Mouse (Mus musculus): ENCODE data around the gene Hivep2. TPM values are rescaled to one million over a fixed set of nuclear protein-coding genes. Genes with fewer than 3 reads are reported as not detected.

Hivep2 gene
- polyA plus RNA-seq (2014; fragmentation: Nextera tagmentation; extraction: Ambion mirVana), result 16.7 and 21.0 TPM in 2 replicates

DNA sequence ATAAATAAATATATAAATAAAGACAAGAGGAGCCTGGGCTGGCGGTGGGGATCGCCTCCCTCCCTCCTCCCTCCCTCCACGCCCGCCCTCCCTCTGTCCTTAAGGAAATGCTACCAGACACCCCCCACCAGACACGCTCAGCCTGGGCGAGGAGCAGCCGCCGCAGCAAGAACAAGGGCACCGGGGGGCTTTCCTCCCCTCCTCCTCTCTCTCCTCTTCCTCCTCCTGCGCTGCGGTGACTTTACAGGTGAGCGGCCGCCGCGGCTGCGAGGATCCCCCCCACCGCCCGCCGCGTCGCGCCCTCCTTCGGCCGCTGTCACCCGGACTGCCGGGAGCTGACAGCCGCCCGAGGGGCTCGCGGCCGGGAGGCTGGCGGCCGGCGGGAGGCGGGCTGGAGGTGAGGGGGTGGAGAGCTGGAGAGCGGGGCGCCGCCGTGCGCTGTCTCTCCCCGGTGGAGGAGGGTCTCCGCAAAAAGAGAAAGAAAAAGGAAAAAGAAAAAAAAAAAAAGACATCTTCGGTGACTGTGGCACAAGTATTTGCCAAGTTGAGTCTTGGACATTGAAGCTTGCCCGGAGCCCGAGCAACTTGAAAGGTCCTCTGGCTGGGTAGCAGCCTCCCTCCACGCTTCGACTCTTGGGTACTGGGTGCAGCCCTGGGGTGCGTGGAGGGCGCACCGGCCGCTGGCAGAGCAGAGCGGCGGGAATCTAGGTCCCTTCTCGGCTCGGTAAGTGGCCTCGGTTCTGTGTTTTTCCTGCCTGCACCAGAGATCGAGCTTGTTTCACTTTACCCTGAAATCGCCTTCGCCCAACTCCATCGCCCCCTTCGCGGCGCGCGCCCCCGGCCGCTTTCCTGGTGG lies at the start of gene Hivep2:
Gene Hivep2, plus strand, starts transcription at position 102 of the 856 bp plus-strand sequence.
- no peaks in the 10 kb centered on the region for H3K27me3 ChIP-seq (ENCODE audit: control insufficient read depth, insufficient read depth, low read length)
- peak within 1 kb of the TSS; percentile 93 for H3K9ac ChIP-seq (replicated peaks; ENCODE audit: low read depth, low read length)
- H3K4me2 ChIP-seq (ENCODE audit: low read depth, low read length), result peak within 1 kb of the TSS; percentile 97
- H3K4me3 ChIP-seq (ENCODE audit: low read depth, low read length), result peak within 1 kb of the TSS; percentile 85
- under 1% methylated on average over 59 of the region's 67 CpGs for WGBS
- H3K27ac ChIP-seq (ENCODE audit: low read depth, low read length), result peak within 1 kb of the TSS; percentile 99
- no peaks in the 10 kb centered on the region for H3K4me1 ChIP-seq (ENCODE audit: control insufficient read depth, insufficient read depth, low read length)
- peak; percentile 33 for ATAC-seq (ENCODE audit: low read depth)
- H3K9me3 ChIP-seq (ENCODE audit: control insufficient read depth, low read length), result no peaks in the 10 kb centered on the region
- no peaks in the 10 kb centered on the region for H3K36me3 ChIP-seq (ENCODE audit: control insufficient read depth, insufficient read depth, low read length)

DNA sequence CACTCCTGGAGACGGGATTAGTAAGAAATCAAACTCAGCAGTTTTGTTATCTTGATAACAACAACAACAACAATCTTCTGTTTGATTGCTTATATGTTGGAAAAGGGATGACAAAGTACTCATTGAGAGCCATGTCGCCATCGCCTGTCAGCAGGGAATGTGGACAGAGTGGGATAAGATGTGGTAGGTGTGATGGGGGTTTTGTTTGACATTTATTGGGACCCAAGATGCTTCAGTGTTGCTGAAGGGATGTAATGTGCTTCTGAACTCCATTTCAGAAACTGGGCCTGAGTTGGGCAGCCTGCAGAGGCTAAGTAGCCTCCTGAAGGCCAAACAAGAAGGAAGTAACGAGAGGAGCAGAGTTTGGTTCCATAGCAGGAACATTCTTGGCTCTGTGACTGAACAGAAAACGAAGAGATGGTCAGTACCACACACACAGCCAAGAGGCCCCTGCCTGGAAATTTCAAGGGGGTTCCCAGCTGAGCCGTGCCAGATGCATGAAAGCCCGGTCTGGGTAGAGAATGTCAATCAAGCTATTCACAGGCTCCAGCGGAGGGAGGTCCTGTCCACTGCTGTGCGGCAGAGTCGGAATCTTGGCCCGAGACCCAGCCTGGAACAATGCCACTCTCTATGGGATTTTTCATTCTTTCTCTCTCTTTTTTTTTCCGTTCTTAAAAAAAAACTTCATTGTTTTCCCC lies 49.1 kb upstream of the Hivep2 start:
- Histone ChIP-seq H3K36me3 (ENCODE audit: control insufficient read depth, insufficient read depth, low read length) (no peaks in the 10 kb centered on the region), H3K4me1 (ENCODE audit: control insufficient read depth, insufficient read depth, low read length) (no peaks in the 10 kb centered on the region), H3K4me3 (ENCODE audit: low read depth, low read length) (no peak overlapping the region), H3K27ac (ENCODE audit: low read depth, low read length) (no peak overlapping the region), H3K9me3 (ENCODE audit: control insufficient read depth, low read length) (no peaks in the 10 kb centered on the region), H3K9ac (replicated peaks; ENCODE audit: low read depth, low read length) (no peak overlapping the region), H3K27me3 (ENCODE audit: control insufficient read depth, insufficient read depth, low read length) (no peaks in the 10 kb centered on the region), H3K4me2 (ENCODE audit: low read depth, low read length) (no peak overlapping the region)
- peak; percentile 90; the same call in 1 of the 2 replicates for ATAC-seq (ENCODE audit: low read depth)
- 27% methylated on average over 12 of the region's 12 CpGs for WGBS

DNA sequence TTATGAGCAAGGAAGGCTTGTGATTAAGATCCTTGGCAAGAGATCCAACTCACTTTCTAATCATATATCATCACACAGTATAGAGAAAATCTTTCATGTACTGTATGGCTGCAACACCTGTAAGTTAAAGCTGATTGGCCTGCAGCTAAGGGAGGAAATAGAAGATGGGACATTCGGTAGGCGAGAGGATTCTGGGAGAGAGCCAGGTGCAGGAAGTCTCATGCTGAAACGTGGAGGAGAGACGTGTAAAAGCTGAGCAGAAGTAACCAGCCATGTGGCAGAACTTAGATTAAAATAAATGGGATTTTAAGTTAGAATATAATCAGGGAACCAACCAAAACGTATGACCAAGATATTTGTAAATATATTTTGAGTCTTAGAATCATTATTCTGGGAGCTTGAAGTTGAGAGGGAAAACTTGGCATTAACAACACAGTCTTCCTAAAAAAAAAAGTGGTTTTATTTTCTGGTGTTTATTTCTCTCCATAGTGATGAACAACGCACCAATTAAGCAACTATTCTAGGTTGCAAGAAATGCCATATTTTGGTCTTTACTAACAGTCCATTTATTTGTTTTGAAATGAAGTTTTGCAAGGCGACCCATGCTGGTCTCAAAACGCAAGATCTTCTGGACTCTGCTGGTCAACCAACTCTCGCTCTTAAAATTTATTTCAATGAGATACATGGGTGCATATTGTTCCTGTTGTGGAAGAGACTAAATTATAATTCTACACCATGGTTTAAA lies 44.1 kb upstream of the Hivep2 start:
- no peaks in the 10 kb centered on the region for H3K36me3 ChIP-seq (ENCODE audit: control insufficient read depth, insufficient read depth, low read length)
- no peak overlapping the region for H3K9ac ChIP-seq (replicated peaks; ENCODE audit: low read depth, low read length)
- no peak for ATAC-seq (ENCODE audit: low read depth)
- H3K4me3 ChIP-seq (ENCODE audit: low read depth, low read length), result no peak overlapping the region
- H3K9me3 ChIP-seq (ENCODE audit: control insufficient read depth, low read length), result no peaks in the 10 kb centered on the region
- H3K4me1 ChIP-seq (ENCODE audit: control insufficient read depth, insufficient read depth, low read length), result no peaks in the 10 kb centered on the region
- 86% methylated on average over 9 of the region's 9 CpGs for WGBS
- H3K4me2 ChIP-seq (ENCODE audit: low read depth, low read length), result no peak overlapping the region
- H3K27ac ChIP-seq (ENCODE audit: low read depth, low read length), result no peak overlapping the region
- H3K27me3 ChIP-seq (ENCODE audit: control insufficient read depth, insufficient read depth, low read length), result no peaks in the 10 kb centered on the region

DNA sequence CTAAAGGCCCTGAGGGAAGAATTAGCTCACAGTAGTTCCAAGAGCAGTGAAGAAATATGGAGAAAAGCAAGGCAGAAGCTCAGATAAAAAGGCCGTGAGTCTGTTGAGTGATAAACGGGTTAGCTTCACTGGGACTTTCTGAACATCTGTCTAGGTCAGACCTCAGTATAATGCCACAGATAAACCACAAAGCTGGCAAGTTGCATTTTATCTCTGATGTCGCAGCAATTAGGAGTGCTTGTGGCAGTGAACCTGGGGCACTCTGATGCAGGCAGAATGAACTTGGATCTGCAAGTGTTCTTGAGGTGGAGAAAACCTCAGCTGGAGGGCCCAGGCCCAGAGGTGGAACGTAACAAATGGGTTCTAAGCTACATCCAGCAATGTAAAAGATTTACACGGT lies 36.6 kb upstream of the Hivep2 start:
- Histone ChIP-seq H3K27ac (ENCODE audit: low read depth, low read length) (no peak overlapping the region), H3K9me3 (ENCODE audit: control insufficient read depth, low read length) (no peaks in the 10 kb centered on the region), H3K4me3 (ENCODE audit: low read depth, low read length) (no peak overlapping the region), H3K9ac (replicated peaks; ENCODE audit: low read depth, low read length) (no peak overlapping the region), H3K36me3 (ENCODE audit: control insufficient read depth, insufficient read depth, low read length) (no peaks in the 10 kb centered on the region), H3K27me3 (ENCODE audit: control insufficient read depth, insufficient read depth, low read length) (no peaks in the 10 kb centered on the region), H3K4me1 (ENCODE audit: control insufficient read depth, insufficient read depth, low read length) (no peaks in the 10 kb centered on the region), H3K4me2 (ENCODE audit: low read depth, low read length) (no peak overlapping the region)
- WGBS, result 78% methylated on average over 5 of the region's 5 CpGs
- ATAC-seq (ENCODE audit: low read depth), result no peak

DNA sequence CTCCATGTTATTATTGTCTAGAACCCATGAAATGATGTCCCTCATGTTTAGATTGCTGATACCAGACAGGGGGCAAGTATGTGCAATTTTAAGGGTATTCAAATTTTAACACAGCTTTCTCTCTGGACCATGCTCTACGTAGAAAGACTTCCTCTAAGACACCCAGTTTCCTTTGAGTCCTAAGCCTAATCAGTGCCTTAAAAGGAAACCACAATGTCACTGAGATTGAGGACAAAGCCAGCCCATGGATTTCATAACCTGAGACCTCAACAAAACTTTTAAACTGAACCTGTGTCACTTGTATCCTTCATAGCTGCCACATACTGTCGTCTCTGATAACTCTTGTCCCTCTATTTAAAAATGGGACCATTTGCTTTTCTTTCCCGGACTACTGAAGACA lies 33.7 kb upstream of the Hivep2 start:
- Histone ChIP-seq H3K36me3 (ENCODE audit: control insufficient read depth, insufficient read depth, low read length) (no peaks in the 10 kb centered on the region), H3K27ac (ENCODE audit: low read depth, low read length) (no peak overlapping the region), H3K4me1 (ENCODE audit: control insufficient read depth, insufficient read depth, low read length) (no peaks in the 10 kb centered on the region), H3K9me3 (ENCODE audit: control insufficient read depth, low read length) (no peaks in the 10 kb centered on the region), H3K4me2 (ENCODE audit: low read depth, low read length) (no peak overlapping the region), H3K27me3 (ENCODE audit: control insufficient read depth, insufficient read depth, low read length) (no peaks in the 10 kb centered on the region), H3K9ac (replicated peaks; ENCODE audit: low read depth, low read length) (no peak overlapping the region), H3K4me3 (ENCODE audit: low read depth, low read length) (no peak overlapping the region)
- ATAC-seq (ENCODE audit: low read depth), result no peak
- WGBS, result 80% methylated on average over 3 of the region's 3 CpGs

DNA sequence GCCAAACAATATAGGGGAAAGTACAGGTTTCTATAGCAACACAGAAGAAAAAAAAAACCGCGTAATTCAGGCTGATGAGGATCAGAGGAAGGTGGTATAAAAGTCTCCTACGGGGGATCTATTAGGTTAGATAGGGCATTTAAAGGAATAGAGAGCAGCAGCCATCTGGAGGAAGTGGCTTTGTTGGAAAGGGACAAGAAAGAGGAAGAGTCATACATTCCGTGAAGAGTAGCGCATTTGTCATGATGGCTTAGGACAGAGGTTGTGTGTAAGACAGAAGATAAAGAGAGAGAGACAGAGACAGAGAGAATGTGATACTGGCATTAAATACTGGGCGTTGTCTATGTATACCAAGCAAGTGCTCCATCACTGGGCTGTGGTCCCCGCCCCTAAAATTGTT lies 32.6 kb upstream of the Hivep2 start:
- H3K27me3 ChIP-seq (ENCODE audit: control insufficient read depth, insufficient read depth, low read length), result no peaks in the 10 kb centered on the region
- 86% methylated on average over 7 of the region's 7 CpGs for WGBS
- no peaks in the 10 kb centered on the region for H3K36me3 ChIP-seq (ENCODE audit: control insufficient read depth, insufficient read depth, low read length)
- H3K4me3 ChIP-seq (ENCODE audit: low read depth, low read length), result no peak overlapping the region
- no peaks in the 10 kb centered on the region for H3K9me3 ChIP-seq (ENCODE audit: control insufficient read depth, low read length)
- no peak overlapping the region for H3K27ac ChIP-seq (ENCODE audit: low read depth, low read length)
- H3K4me2 ChIP-seq (ENCODE audit: low read depth, low read length), result no peak overlapping the region
- H3K9ac ChIP-seq (replicated peaks; ENCODE audit: low read depth, low read length), result no peak overlapping the region
- H3K4me1 ChIP-seq (ENCODE audit: control insufficient read depth, insufficient read depth, low read length), result no peaks in the 10 kb centered on the region
- no peak for ATAC-seq (ENCODE audit: low read depth)

DNA sequence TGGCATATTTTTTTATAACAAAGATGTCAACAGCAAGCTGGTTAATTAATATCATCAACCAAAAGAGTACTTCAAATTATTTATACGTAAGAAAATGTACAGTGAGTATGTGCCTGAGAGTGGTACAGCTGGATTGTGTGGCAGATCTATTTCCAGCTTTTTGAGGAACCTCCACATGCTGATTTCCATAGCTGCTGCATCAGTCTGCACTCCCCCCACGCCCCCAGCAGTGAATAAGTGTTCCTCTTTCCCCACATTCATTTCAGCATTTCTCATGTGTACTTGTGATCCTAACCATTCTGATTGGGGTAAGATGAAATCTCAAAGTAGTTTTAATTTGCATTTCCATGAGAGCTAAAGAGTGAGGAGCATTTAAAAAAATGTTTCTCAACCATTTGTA lies 30.2 kb upstream of the Hivep2 start:
- H3K4me1 ChIP-seq (ENCODE audit: control insufficient read depth, insufficient read depth, low read length), result no peaks in the 10 kb centered on the region
- WGBS, result 85% methylated on average over 2 of the region's 2 CpGs
- ATAC-seq (ENCODE audit: low read depth), result no peak
- no peak overlapping the region for H3K4me2 ChIP-seq (ENCODE audit: low read depth, low read length)
- no peaks in the 10 kb centered on the region for H3K9me3 ChIP-seq (ENCODE audit: control insufficient read depth, low read length)
- H3K9ac ChIP-seq (replicated peaks; ENCODE audit: low read depth, low read length), result no peak overlapping the region
- H3K4me3 ChIP-seq (ENCODE audit: low read depth, low read length), result no peak overlapping the region
- H3K36me3 ChIP-seq (ENCODE audit: control insufficient read depth, insufficient read depth, low read length), result no peaks in the 10 kb centered on the region
- H3K27me3 ChIP-seq (ENCODE audit: control insufficient read depth, insufficient read depth, low read length), result no peaks in the 10 kb centered on the region
- no peak overlapping the region for H3K27ac ChIP-seq (ENCODE audit: low read depth, low read length)

DNA sequence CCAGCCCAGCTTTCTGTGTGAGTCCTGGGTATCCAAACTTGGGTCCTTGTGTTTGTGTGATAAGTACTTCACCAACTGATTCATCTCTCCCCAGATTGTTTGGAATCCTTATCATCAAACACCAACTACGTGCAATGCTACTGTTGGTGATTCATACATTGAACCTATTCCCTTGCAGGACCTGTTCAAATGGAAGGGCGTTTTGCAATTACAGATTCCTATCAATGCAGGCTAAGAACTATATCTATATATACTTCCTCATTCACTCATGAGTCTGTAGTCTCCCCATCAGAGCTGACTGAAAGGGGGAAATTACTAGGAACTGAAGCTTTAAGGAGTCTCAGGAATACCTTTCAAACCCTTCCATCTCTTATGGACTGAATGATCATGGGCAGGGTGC lies 24.5 kb upstream of the Hivep2 start:
- no peak for ATAC-seq (ENCODE audit: low read depth)
- Histone ChIP-seq H3K36me3 (ENCODE audit: control insufficient read depth, insufficient read depth, low read length) (no peaks in the 10 kb centered on the region), H3K4me2 (ENCODE audit: low read depth, low read length) (no peak overlapping the region), H3K9me3 (ENCODE audit: control insufficient read depth, low read length) (no peaks in the 10 kb centered on the region), H3K27ac (ENCODE audit: low read depth, low read length) (no peak overlapping the region), H3K27me3 (ENCODE audit: control insufficient read depth, insufficient read depth, low read length) (no peaks in the 10 kb centered on the region), H3K4me1 (ENCODE audit: control insufficient read depth, insufficient read depth, low read length) (no peaks in the 10 kb centered on the region), H3K4me3 (ENCODE audit: low read depth, low read length) (no peak overlapping the region), H3K9ac (replicated peaks; ENCODE audit: low read depth, low read length) (no peak overlapping the region)
- 90% methylated on average over 2 of the region's 2 CpGs for WGBS

DNA sequence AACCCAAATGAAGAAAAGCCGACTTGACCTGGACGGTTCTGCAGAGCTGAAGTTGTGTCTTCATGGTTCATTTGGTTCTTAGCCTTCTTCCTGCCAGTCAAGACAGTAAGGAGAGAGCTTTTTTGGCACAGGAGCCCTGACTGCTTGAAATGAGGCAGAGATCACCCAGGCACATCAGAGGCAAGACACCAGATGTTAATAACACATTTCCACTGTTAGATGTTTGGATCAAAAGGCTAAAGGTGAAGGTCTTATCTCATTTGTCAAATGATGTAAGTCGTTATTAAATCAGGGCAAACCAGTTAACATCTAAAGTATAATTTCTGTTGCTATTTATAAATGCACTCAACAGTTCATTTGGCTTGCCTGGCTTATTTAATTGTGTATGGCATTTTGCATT lies 22.2 kb upstream of the Hivep2 start:
- 64% methylated on average over 3 of the region's 3 CpGs for WGBS
- Histone ChIP-seq H3K9ac (replicated peaks; ENCODE audit: low read depth, low read length) (no peak overlapping the region), H3K4me1 (ENCODE audit: control insufficient read depth, insufficient read depth, low read length) (no peaks in the 10 kb centered on the region), H3K27me3 (ENCODE audit: control insufficient read depth, insufficient read depth, low read length) (no peaks in the 10 kb centered on the region), H3K36me3 (ENCODE audit: control insufficient read depth, insufficient read depth, low read length) (no peaks in the 10 kb centered on the region), H3K4me2 (ENCODE audit: low read depth, low read length) (no peak overlapping the region), H3K27ac (ENCODE audit: low read depth, low read length) (no peak overlapping the region), H3K4me3 (ENCODE audit: low read depth, low read length) (no peak overlapping the region), H3K9me3 (ENCODE audit: control insufficient read depth, low read length) (no peaks in the 10 kb centered on the region)
- no peak for ATAC-seq (ENCODE audit: low read depth)

Measured in neural tube, embryonic 14.5 days (tissue).